Mouse (Mus musculus) cerebellum, adult 2 months (tissue): ENCODE results near the gene Prcc. TPM values are rescaled to one million over a fixed set of nuclear protein-coding genes. Genes with fewer than 3 reads are reported as not detected.

Experiments used
- DNase-seq, 2 experiments: peaks; one replicate each; pipeline ENCODE4 v3.0.0; 2021
- H3K27ac ChIP-seq: fragments of 200-500 bp; 2 replicates; pipeline ENCODE4 v1.5.1; 2012; ENCODE audit warnings: low read length, control low read depth, inconsistent platforms; ENCODE audit not compliant: insufficient read depth
- H3K27me3 ChIP-seq: fragments of 200-500 bp; 2 replicates; pipeline ENCODE4 v1.6.1; 2012; ENCODE audit warnings: inconsistent platforms, mild to moderate bottlenecking, low read length, moderate library complexity; ENCODE audit not compliant: control insufficient read depth, insufficient read depth
- H3K4me1 ChIP-seq: fragments of 200-500 bp; 2 replicates; pipeline ENCODE4 v1.6.1; 2011; ENCODE audit warnings: low read length; ENCODE audit not compliant: control insufficient read depth, insufficient read depth
- H3K4me3 ChIP-seq: fragments of 200-500 bp; replicated peaks from 2 replicates; pipeline ENCODE3; 2011; ENCODE audit warnings: mild to moderate bottlenecking, low read depth, low read length, control low read depth; ENCODE audit not compliant: insufficient read depth
- CTCF ChIP-seq: fragments of 200-500 bp; IDR thresholded peaks from 2 replicates; pipeline ENCODE4 v1.5.1; 2011; ENCODE audit warnings: low read depth, mild to moderate bottlenecking, control low read depth, low read length, moderate library complexity, borderline replicate concordance; ENCODE audit not compliant: insufficient read depth
- POLR2A ChIP-seq: fragments of 200-500 bp; IDR thresholded peaks from 2 replicates; pipeline ENCODE4 v1.6.1; 2011; ENCODE audit warnings: low read length, control low read depth, borderline replicate concordance; ENCODE audit not compliant: insufficient read depth
- WGBS: fragments of 180-500 bp; shearing (Covaris S2); methylation state at CpG from one replicate; pipeline ENCODE4 v1.1.7; 2018; 5-methylcytosine and 5-hydroxymethylcytosine counted together
- polyA plus RNA-seq: library from polyadenylated mRNA; depleted of rRNA; stranded (reverse); fragments of >200 nt; gene quantifications from 2 replicates; pipeline ENCODE4 v1.2.3, GENCODE M21; 2012; rRNA removed

The Prcc gene
- polyA plus RNA-seq, 1 experiment, result 47.6 TPM

DNA sequence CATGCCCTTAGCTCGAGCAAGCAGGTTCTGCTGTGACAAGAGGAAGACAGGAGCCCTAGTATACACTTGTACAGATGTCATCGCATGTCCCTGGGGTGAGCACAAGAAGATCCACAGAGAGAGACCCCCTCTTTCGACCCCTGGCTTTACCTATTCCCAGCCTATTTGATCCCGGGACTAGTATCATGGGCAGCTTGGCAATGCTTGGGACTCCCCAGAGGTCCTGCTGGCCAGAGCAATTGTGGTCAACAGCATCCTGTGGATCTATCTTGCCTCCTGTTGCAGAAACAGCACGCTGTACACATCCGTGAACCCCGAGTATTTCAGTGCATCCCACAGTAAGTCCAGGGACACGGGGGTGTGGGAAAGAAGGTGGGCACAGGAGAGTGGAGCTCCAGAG lies 74.1 kb downstream of the Prcc start:
- WGBS, result 82% methylated on average over 8 of the region's 8 CpGs
- TF ChIP-seq POLR2A, result no peak
- no peak for TF ChIP-seq CTCF

DNA sequence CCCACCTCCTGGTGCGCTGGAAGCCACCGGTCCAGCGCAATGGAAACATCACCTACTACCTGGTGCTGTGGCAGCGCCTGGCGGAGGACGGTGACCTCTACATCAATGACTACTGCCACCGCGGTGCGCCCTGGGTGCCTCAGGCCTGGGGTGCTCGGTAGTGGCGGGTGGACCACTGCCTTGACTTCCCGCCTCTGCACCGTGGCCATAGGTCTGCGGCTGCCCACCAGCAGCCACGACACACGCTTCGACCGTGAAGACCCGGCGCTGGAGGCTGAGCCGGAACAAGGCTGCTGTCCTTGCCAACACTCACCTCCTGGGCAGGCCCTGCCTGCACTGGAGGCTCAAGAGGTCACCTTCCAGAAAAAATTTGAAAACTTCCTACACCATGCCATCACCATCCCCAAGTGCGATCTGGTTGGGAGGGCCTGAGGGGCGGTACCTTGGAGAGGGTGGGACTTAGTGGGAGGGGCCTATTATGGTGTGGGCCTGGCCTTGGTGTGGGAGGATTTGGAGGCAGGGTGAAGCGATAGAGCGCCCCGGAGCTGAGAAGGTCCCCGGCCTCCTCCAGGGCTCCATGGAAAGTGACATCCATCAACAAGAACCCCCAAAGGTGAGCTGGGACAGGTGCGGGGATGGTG lies 76.0 kb downstream of the Prcc start:
- Histone ChIP-seq H3K4me1 (no peaks in the 10 kb centered on the region), H3K27me3 (no peaks in the 10 kb centered on the region; the same call in 1 of the 2 replicates), H3K4me3 (no peak overlapping the region), H3K27ac (no peak overlapping the region)
- no peak for DNase-seq
- TF ChIP-seq POLR2A (no peak), CTCF (no peak)
- WGBS, result 11% methylated on average over 28 of the region's 28 CpGs

More for the DNA sequence above, 74.1 kb downstream of the Prcc start:
- no peak overlapping the region for H3K4me3 ChIP-seq
- DNase-seq, result no peak
- H3K27ac ChIP-seq, result no peak overlapping the region
- H3K27me3 ChIP-seq, result no peaks in the 10 kb centered on the region; the same call in 1 of the 2 replicates
- no peaks in the 10 kb centered on the region for H3K4me1 ChIP-seq

Other genes starting within 250 kb of the Prcc start
- gene Lrrc71, start 137.0 kb downstream of the Prcc start, polyA plus RNA-seq, result 0.47 and 0.70 TPM in 2 replicates
- 2.5 and 2.8 TPM in 2 replicates for gene Ntrk1, start 90.4 kb downstream of the Prcc start, polyA plus RNA-seq
- gene Insrr, start 88.7 kb downstream of the Prcc start, polyA plus RNA-seq, result 1.3 and 1.4 TPM in 2 replicates
- gene Pear1, start 61.3 kb downstream of the Prcc start, polyA plus RNA-seq, result 7.4 and 8.5 TPM in 2 replicates
- gene Sh2d2a, start 38.9 kb downstream of the Prcc start, polyA plus RNA-seq, result 0.05 TPM in 2 replicates
- 180 and 194 TPM in 2 replicates for gene Hdgf, start 20.7 kb upstream of the Prcc start, polyA plus RNA-seq
- gene Mrpl24, start 33.9 kb upstream of the Prcc start, polyA plus RNA-seq, result 83.9 and 84.9 TPM in 2 replicates
- 15.2 and 15.9 TPM in 2 replicates for gene Isg20l2, start 44.7 kb upstream of the Prcc start, polyA plus RNA-seq
- 46.8 and 49.5 TPM in 2 replicates for gene Rrnad1, start 45.1 kb upstream of the Prcc start, polyA plus RNA-seq
- gene Crabp2, start 63.1 kb upstream of the Prcc start, polyA plus RNA-seq, result 3.5 and 5.0 TPM in 2 replicates
- gene Nes, start 85.5 kb upstream of the Prcc start, polyA plus RNA-seq, result 2.7 and 3.4 TPM in 2 replicates
- 357 and 400 TPM in 2 replicates for gene Bcan, start 114.6 kb upstream of the Prcc start, polyA plus RNA-seq
- 103 and 112 TPM in 2 replicates for gene Hapln2, start 142.0 kb upstream of the Prcc start, polyA plus RNA-seq
- 11.4 and 14.4 TPM in 2 replicates for gene Gpatch4, start 157.5 kb upstream of the Prcc start, polyA plus RNA-seq
- 118 and 120 TPM in 2 replicates for gene Naxe, start 172.9 kb upstream of the Prcc start, polyA plus RNA-seq
- gene Ttc24, start 192.7 kb upstream of the Prcc start, polyA plus RNA-seq, result not detected in 2 replicates
- 0.11 and 0.14 TPM in 2 replicates for gene Iqgap3, start 196.4 kb upstream of the Prcc start, polyA plus RNA-seq